Mouse (Mus musculus): ENCODE results near the gene Grtp1.

GRCm38 (mm10) chr8:13174811-13175210, 25.6 kb downstream of the Grtp1 start:
- TF ChIP-seq CTCF (conservative IDR thresholded peaks at IDR 0.05; ENCODE audit: low read length) (no peak), POU5F1 (IDR thresholded peaks at IDR 0.05; ENCODE audit: borderline replicate concordance, low read length) (no peak), NANOG (IDR thresholded peaks at IDR 0.05; ENCODE audit: borderline replicate concordance, low read length) (no peak)

Measured in E14TG2a.4 (cell line).